Mouse (Mus musculus) heart, embryonic 14.5 days (tissue): ENCODE results near the gene Slco1a6. TPM values are rescaled to one million over a fixed set of nuclear protein-coding genes. Genes with fewer than 3 reads are reported as not detected.

ENCODE experiments used
- ATAC-seq: fragments of 200-750 bp; cut with Nextera tagmentation; 2 replicates; pipeline ENCODE4 v1.8.0; 2017; ENCODE audit warnings: low read depth, moderate TSS enrichment; ENCODE audit not compliant: insufficient number of reproducible peaks, insufficient read depth, low FRiP score
- H3K27ac ChIP-seq, 2 experiments: fragments of 200-500 bp in 1 of 2; fragments of 300-500 bp in 1 of 2; sonication (generic) in 1 of 2; replicated peaks in 1 of 2; 2 replicates each; pipeline ENCODE4 v1.5.1; 2012 to 2014; ENCODE audit warnings: low read depth in 2 of 2, low read length in 2 of 2, control low read depth in 1 of 2, mild to moderate bottlenecking in 1 of 2, mixed read lengths in 1 of 2; ENCODE audit not compliant: control insufficient read depth in 1 of 2, insufficient read depth in 1 of 2
- H3K27me3 ChIP-seq: fragments of 300-500 bp; sonication (generic); 2 replicates; pipeline ENCODE4 v1.6.1; 2014; ENCODE audit warnings: mild to moderate bottlenecking, low read length, control low read depth; ENCODE audit not compliant: control insufficient read depth, insufficient read depth
- H3K36me3 ChIP-seq: fragments of 300-500 bp; sonication (generic); 2 replicates; pipeline ENCODE4 v1.6.1; 2014; ENCODE audit warnings: mild to moderate bottlenecking, control low read depth, low read length, mixed read lengths; ENCODE audit not compliant: control insufficient read depth, insufficient read depth
- H3K4me1 ChIP-seq, 2 experiments: fragments of 200-500 bp in 1 of 2; fragments of 300-500 bp in 1 of 2; sonication (generic) in 1 of 2; 2 replicates each; pipeline ENCODE4 v1.6.1; 2012 to 2014; ENCODE audit warnings: low read length in 2 of 2, control low read depth in 1 of 2, mixed read lengths in 1 of 2; ENCODE audit not compliant: control insufficient read depth in 2 of 2, insufficient read depth in 2 of 2
- H3K4me2 ChIP-seq: fragments of 300-500 bp; sonication (generic); 2 replicates; pipeline ENCODE4 v1.6.1; 2014; ENCODE audit warnings: mild to moderate bottlenecking, low read length
- H3K4me3 ChIP-seq, 2 experiments: fragments of 200-500 bp in 1 of 2; fragments of 300-500 bp in 1 of 2; sonication (generic) in 1 of 2; 2 replicates each; pipeline ENCODE4 v1.5.1; 2012 to 2014; ENCODE audit warnings: low read length in 2 of 2, mild to moderate bottlenecking in 2 of 2, control low read depth in 1 of 2, low read depth in 1 of 2, moderate library complexity in 1 of 2; ENCODE audit not compliant: control insufficient read depth in 1 of 2, insufficient read depth in 1 of 2
- H3K9ac ChIP-seq: fragments of 300-500 bp; sonication (generic); 2 replicates; pipeline ENCODE4 v1.6.1; 2014; ENCODE audit warnings: mild to moderate bottlenecking, low read length
- H3K9me3 ChIP-seq: fragments of 300-500 bp; sonication (generic); 2 replicates; pipeline ENCODE4 v1.6.1; 2016; ENCODE audit warnings: low read length, control low read depth; ENCODE audit not compliant: control insufficient read depth
- WGBS: fragments of 180-500 bp; shearing (Covaris S2); extraction: QIAGEN DNeasy Blood & Tissue Kit; methylation state at CpG from one replicate; pipeline ENCODE4 v1.1.7; 2014; 5-methylcytosine and 5-hydroxymethylcytosine counted together
- polyA plus RNA-seq: library from polyadenylated mRNA; unstranded; fragments of >200 nt; fragmentation: Nextera tagmentation; extraction: Ambion mirVana; gene quantifications from 2 replicates; pipeline ENCODE4 v1.2.1, GENCODE M21; 2014

The Slco1a6 gene
- polyA plus RNA-seq, 1 experiment from 2014 or later, result not detected

DNA sequence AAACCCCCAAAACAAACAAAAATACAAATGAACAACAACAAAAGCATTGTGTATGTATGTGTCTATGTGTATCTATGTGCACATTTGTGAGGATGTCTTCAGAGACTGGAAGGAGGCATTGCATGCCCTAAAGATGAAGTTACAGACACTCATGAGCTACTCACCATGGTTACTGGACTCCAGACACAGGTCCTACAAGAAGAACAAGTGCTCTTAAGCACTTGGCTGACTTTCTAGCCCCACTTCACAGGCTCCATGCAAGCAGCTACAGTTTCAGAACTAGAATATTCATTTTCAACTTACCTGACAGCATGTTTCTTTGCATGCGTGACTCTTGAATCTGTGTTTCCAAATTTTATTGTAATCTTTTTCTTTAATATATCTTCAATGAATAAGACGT is 172.6 kb downstream of the Slco1a6 start:
- H3K27me3 ChIP-seq, result no peaks in the 10 kb centered on the region
- no peak overlapping the region for H3K27ac ChIP-seq
- H3K36me3 ChIP-seq, result no peaks in the 10 kb centered on the region
- H3K4me2 ChIP-seq, result no peak overlapping the region
- 0 out of 2 replicates have a peak, but pooled peaks cover 3% of the 10 kb centered on the region for H3K9me3 ChIP-seq
- no peak for ATAC-seq
- H3K4me3 ChIP-seq, result no peak overlapping the region
- H3K4me1 ChIP-seq, result no peaks in the 10 kb centered on the region
- 64% methylated on average over 2 of the region's 2 CpGs for WGBS
- no peak overlapping the region for H3K9ac ChIP-seq

Other genes with a start within 250 kb of the Slco1a6 start
- gene Gm6614, start 197.1 kb downstream of the Slco1a6 start, polyA plus RNA-seq, result not detected in 2 replicates
- not detected in 2 replicates for gene Iapp, start 89.9 kb upstream of the Slco1a6 start, polyA plus RNA-seq
- not detected in 2 replicates for gene Slco1a5, start 114.5 kb upstream of the Slco1a6 start, polyA plus RNA-seq
- 14.3 TPM in 2 replicates for gene Pyroxd1, start 137.1 kb upstream of the Slco1a6 start, polyA plus RNA-seq
- gene Recql, start 178.6 kb upstream of the Slco1a6 start, polyA plus RNA-seq, result 18.1 and 18.5 TPM in 2 replicates
- gene Golt1b, start 178.7 kb upstream of the Slco1a6 start, polyA plus RNA-seq, result 71.4 and 73.1 TPM in 2 replicates
- 0.42 TPM in 1 of 2 replicates, not detected in the other for gene Spx, start 204.9 kb upstream of the Slco1a6 start, polyA plus RNA-seq